Mouse (Mus musculus) midbrain, embryonic 13.5 days (tissue): ENCODE data around the gene Hoxb8. TPM values are rescaled to one million over a fixed set of nuclear protein-coding genes. Genes with fewer than 3 reads are reported as not detected.

ENCODE experiments used
- ATAC-seq: fragments of 200-750 bp; cut with Nextera tagmentation; 2 replicates; pipeline ENCODE4 v1.8.0; 2017; ENCODE audit warnings: mild to moderate bottlenecking, moderate TSS enrichment, moderate library complexity
- H3K27ac ChIP-seq: fragments of 300-500 bp; sonication (generic); 2 replicates; pipeline ENCODE4 v1.5.1; 2015; ENCODE audit warnings: inconsistent platforms, mild to moderate bottlenecking, moderate library complexity
- H3K27me3 ChIP-seq: fragments of 300-500 bp; sonication (generic); 2 replicates; pipeline ENCODE4 v1.6.1; 2015; ENCODE audit warnings: mild to moderate bottlenecking, inconsistent platforms
- H3K36me3 ChIP-seq: fragments of 300-500 bp; sonication (generic); 2 replicates; pipeline ENCODE4 v1.6.1; 2015; ENCODE audit warnings: mild to moderate bottlenecking, inconsistent platforms
- H3K4me1 ChIP-seq: fragments of 300-500 bp; sonication (generic); replicated peaks from 2 replicates; pipeline ENCODE4 v1.6.1; 2015; ENCODE audit warnings: inconsistent platforms
- H3K4me2 ChIP-seq: fragments of 300-500 bp; sonication (generic); replicated peaks from 2 replicates; pipeline ENCODE4 v1.6.1; 2015; ENCODE audit warnings: moderate library complexity, mild to moderate bottlenecking, inconsistent platforms
- H3K4me3 ChIP-seq: fragments of 300-500 bp; sonication (generic); replicated peaks from 2 replicates; pipeline ENCODE4 v1.5.1; 2015; ENCODE audit warnings: mild to moderate bottlenecking, inconsistent platforms
- H3K9ac ChIP-seq: fragments of 300-500 bp; sonication (generic); replicated peaks from 2 replicates; pipeline ENCODE4 v1.6.1; 2015; ENCODE audit warnings: mild to moderate bottlenecking, inconsistent platforms
- H3K9me3 ChIP-seq: fragments of 300-500 bp; sonication (generic); 2 replicates; pipeline ENCODE4 v1.6.1; 2016; ENCODE audit warnings: mild to moderate bottlenecking, inconsistent platforms
- WGBS: fragments of 180-500 bp; shearing (Covaris S2); methylation state at CpG from one replicate; pipeline ENCODE4 v1.1.7; 2015; 5-methylcytosine and 5-hydroxymethylcytosine counted together
- polyA plus RNA-seq: library from polyadenylated mRNA; unstranded; fragments of >200 nt; fragmentation: Nextera tagmentation; extraction: Ambion mirVana; gene quantifications from 2 replicates; pipeline ENCODE4 v1.2.1, GENCODE M21; 2015

Hoxb8 gene
- polyA plus RNA-seq, 1 experiment from 2014 or later, result not detected

DNA sequence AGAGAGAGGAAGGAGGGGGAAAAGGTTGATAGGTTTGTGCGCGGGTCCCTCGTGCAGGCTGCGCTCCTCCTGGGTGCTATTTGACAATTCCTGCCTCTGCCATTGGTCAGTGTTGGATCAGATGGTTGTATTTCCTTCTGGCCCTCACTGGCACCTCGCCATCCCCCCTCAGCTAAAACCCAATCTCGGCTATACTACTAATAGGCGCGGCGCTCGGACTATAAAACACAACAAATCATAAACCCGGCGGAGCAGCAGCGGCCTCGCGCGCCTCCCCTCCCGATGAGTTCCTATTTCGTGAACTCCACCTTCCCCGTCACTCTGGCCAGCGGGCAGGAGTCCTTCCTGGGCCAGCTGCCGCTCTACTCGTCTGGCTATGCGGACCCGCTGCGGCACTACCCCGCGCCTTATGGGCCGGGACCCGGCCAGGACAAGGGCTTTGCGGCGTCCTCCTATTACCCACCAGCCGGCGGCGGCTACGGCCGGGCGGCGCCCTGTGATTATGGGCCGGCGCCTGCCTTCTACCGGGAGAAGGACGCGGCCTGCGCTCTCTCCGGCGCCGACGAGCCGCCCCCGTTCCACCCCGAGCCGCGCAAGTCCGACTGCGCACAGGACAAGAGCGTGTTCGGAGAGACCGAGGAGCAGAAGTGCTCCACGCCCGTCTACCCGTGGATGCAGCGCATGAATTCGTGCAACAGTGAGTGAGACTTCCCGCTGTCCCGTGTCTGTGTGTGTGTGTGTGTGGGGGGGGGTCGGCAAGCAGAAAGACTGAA, 17.4 kb downstream of the Hoxb8 start:
- peaks cover 3% of the 10 kb centered on the region; the same call in 1 of the 2 replicates for H3K4me1 ChIP-seq
- no peak overlapping the region for H3K27ac ChIP-seq
- H3K4me3 ChIP-seq, result no peak overlapping the region
- H3K9me3 ChIP-seq, result no peaks in the 10 kb centered on the region
- no peak overlapping the region for H3K9ac ChIP-seq
- H3K36me3 ChIP-seq, result no peaks in the 10 kb centered on the region
- no peak for ATAC-seq
- H3K27me3 ChIP-seq, result peaks cover 100% of the 10 kb centered on the region
- no peak overlapping the region for H3K4me2 ChIP-seq
- WGBS, result under 1% methylated on average over 66 of the region's 66 CpGs

DNA sequence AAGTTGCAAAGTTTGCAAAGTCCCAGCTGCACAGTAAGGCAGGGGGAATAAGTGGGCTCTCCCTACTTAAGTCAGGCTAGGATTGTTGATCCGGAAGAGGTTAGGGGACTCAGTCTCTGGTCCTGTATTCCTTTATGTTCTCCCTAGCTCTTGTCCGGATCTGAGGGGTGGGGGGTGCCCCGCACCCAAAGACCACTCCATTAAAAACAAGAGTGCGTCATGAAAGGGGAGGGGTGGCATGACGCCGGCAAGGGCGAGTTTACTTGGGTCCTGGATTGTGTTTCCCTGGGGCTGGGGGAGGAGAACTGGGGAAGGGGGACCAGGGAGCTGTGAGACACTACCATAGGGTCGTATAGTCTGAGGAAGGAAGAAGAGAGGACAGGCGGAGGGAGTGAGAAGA, 18.1 kb downstream of the Hoxb8 start:
- Histone ChIP-seq H3K9ac (no peak overlapping the region), H3K9me3 (no peaks in the 10 kb centered on the region), H3K4me2 (no peak overlapping the region), H3K36me3 (no peaks in the 10 kb centered on the region), H3K27me3 (peaks cover 100% of the 10 kb centered on the region), H3K27ac (no peak overlapping the region), H3K4me1 (peaks cover 3% of the 10 kb centered on the region; the same call in 1 of the 2 replicates), H3K4me3 (no peak overlapping the region)
- no peak for ATAC-seq
- under 1% methylated on average over 9 of the region's 9 CpGs for WGBS

DNA sequence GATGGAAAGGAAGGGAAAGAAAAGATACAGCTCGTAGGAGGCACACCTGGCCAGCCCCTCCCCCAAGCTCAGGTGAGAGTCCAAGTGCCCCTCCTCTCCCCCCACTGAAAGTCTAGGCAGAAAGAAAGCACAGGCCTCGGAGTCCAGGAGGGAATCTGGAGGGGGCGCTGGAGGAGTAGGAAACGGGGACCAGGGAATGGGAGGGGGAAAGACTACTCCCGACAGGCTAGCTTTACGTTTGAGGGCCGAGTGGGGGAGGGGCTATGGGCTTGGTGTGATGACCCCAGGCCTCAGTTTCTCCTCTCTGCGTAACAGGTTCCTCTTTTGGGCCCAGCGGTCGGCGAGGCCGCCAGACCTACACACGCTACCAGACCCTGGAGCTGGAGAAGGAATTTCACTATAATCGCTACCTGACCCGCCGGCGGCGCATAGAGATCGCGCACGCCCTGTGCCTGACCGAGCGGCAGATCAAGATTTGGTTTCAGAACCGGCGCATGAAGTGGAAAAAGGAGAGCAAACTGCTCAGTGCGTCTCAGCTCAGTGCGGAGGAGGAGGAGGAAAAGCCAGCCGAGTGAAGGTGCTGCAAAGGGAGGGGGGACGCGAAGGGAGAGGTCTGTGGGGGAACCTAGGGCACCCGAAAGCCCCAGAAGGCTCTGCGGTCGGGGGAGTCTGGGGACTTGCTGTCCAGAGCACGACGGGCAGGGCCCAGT, 18.8 kb downstream of the Hoxb8 start:
- H3K27me3 ChIP-seq, result peaks cover 100% of the 10 kb centered on the region
- WGBS, result under 1% methylated on average over 35 of the region's 35 CpGs
- no peak overlapping the region for H3K4me3 ChIP-seq
- no peak for ATAC-seq
- no peaks in the 10 kb centered on the region for H3K36me3 ChIP-seq
- H3K4me2 ChIP-seq, result no peak overlapping the region
- no peaks in the 10 kb centered on the region for H3K9me3 ChIP-seq
- H3K9ac ChIP-seq, result no peak overlapping the region
- H3K4me1 ChIP-seq, result peaks cover 3% of the 10 kb centered on the region; the same call in 1 of the 2 replicates
- H3K27ac ChIP-seq, result no peak overlapping the region

DNA sequence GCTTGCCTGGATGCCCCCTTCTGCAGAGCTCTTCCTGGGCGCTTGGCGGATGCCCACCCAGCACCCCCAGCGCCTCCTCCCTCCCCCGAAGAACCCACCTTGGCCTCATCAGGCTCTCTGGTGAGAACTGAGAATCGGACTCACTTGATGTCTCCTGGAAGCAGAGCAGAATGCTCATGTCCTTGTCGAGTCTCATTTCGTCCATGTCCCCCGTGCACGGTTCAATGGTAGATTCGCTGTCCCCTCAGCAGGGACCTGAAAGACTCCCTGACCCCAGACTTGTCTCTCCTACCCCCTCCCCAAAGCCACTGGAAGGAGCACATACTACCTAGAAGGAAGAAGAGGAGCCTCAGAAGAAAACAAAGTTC, 19.3 kb downstream of the Hoxb8 start:
- H3K27ac ChIP-seq, result no peak overlapping the region
- H3K27me3 ChIP-seq, result peaks cover 100% of the 10 kb centered on the region
- H3K9me3 ChIP-seq, result no peaks in the 10 kb centered on the region
- no peak overlapping the region for H3K4me3 ChIP-seq
- no peak for ATAC-seq
- no peaks in the 10 kb centered on the region for H3K36me3 ChIP-seq
- peaks cover 3% of the 10 kb centered on the region; the same call in 1 of the 2 replicates for H3K4me1 ChIP-seq
- WGBS, result 3% methylated on average over 10 of the region's 10 CpGs
- no peak overlapping the region for H3K4me2 ChIP-seq
- no peak overlapping the region for H3K9ac ChIP-seq

DNA sequence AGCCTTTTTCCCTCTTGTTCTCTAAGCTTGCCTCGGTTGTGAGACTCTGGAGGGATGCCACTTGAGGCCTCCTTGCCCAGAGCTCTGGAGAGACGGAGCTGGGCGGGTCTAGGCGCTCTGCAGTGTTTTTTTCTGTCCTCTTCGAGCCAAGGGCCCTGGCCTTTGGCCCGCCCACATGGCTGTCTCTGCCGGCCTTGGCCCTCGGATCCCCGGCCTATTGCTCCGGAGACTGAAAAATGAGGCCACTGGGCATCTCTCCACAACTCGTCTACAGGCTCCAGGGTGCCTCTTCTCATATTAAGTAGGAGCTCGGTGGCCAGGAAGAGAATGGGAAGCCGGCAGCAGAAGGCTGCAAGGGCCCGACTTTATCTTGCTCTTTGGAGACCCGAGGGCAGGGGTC, 20.1 kb downstream of the Hoxb8 start:
- 1% methylated on average over 15 of the region's 15 CpGs for WGBS
- Histone ChIP-seq H3K27me3 (peaks cover 100% of the 10 kb centered on the region), H3K9ac (no peak overlapping the region), H3K4me2 (no peak overlapping the region), H3K27ac (no peak overlapping the region), H3K4me1 (peaks cover 3% of the 10 kb centered on the region; the same call in 1 of the 2 replicates), H3K36me3 (no peaks in the 10 kb centered on the region), H3K4me3 (no peak overlapping the region), H3K9me3 (no peaks in the 10 kb centered on the region)
- no peak for ATAC-seq

DNA sequence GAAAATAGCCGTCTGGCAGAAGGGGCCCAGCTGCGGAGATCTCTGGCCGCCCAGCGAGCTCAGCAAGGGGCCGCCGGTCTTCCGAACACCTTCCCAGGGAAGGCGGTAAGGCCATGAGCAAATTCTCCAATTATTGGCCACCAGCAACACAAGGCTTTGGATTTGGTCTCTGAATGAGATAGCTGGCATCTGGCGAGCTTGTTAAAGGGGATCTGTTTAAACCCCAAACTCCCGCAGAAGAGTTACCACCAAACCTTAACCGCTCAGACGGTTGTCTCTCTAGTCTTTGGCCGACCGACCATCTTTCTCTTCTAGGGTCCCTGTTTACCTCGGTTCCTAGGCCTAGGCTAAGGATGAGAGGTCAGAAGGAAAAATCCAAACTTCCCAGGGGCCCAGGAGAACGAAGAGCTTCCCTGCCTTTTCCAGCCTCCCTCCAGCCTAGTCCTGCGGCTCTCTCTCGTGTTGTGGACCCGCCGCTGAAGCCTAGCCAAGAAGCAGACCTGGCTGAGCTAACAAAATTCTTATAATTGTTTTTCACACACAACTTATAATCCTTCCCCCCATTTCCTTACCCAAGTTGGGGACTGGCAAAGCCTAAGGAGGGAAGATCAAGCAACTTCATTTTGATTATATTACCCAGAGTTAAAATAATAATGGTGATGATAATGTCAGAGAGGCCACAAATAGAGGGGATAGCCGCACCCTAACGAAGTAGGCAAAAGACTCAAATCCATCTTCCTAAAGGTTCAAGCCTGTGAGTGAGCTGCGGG, 20.9 kb downstream of the Hoxb8 start:
- no peaks in the 10 kb centered on the region for H3K36me3 ChIP-seq
- H3K4me3 ChIP-seq, result no peak overlapping the region
- H3K27me3 ChIP-seq, result peaks cover 100% of the 10 kb centered on the region
- WGBS, result 2% methylated on average over 23 of the region's 23 CpGs
- H3K4me1 ChIP-seq, result peaks cover 3% of the 10 kb centered on the region; the same call in 1 of the 2 replicates
- no peak overlapping the region for H3K4me2 ChIP-seq
- no peak overlapping the region for H3K27ac ChIP-seq
- H3K9ac ChIP-seq, result no peak overlapping the region
- ATAC-seq, result no peak
- no peaks in the 10 kb centered on the region for H3K9me3 ChIP-seq

DNA sequence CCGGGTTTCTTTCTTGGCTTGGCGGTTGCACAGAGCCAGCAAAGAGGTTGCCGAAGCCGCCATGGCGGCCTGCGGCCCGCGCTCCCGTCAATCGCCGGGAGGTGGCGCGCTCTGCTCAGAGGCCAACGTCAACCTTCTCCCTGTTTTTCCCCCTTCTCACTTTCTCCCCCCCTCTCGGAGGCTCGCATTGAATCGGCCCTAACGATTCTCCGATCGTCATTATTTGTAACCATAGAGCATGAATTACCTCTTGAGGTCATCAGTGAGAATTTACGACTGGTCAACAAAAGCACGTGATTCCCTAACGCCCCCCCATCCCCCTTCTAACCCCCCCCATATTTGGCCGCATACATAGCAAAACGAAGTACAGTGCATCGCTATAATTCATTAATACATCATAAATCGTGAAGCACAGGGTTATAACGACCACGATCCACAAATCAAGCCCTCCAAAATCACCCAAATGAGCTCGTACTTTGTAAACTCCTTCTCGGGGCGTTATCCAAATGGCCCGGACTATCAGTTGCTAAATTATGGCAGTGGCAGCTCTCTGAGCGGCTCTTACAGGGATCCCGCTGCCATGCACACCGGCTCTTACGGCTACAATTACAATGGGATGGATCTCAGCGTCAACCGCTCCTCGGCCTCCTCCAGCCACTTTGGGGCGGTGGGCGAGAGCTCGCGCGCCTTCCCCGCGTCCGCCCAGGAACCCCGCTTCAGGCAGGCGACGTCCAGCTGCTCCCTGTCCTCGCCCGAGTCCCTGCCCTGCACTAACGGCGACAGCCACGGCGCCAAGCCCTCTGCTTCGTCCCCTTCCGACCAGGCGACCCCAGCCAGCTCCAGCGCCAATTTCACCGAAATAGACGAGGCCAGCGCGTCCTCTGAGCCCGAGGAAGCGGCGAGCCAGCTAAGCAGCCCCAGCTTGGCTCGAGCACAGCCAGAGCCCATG, 21.7 kb downstream of the Hoxb8 start, which contains the start of gene Hoxb5:
Hoxb5 (plus strand) TSS at position 186 of the 949 bp plus-strand sequence.
- Histone ChIP-seq H3K9me3 (no peaks in the 10 kb centered on the region), H3K27ac (no peak within 1 kb of the TSS), H3K4me1 (peaks cover 3% of the 10 kb centered on the region; the same call in 1 of the 2 replicates), H3K36me3 (no peaks in the 10 kb centered on the region), H3K4me2 (no peak within 1 kb of the TSS), H3K27me3 (peaks cover 100% of the 10 kb centered on the region), H3K4me3 (no peak within 1 kb of the TSS), H3K9ac (no peak within 1 kb of the TSS)
- ATAC-seq, result no peak
- 1% methylated on average over 69 of the region's 69 CpGs for WGBS

DNA sequence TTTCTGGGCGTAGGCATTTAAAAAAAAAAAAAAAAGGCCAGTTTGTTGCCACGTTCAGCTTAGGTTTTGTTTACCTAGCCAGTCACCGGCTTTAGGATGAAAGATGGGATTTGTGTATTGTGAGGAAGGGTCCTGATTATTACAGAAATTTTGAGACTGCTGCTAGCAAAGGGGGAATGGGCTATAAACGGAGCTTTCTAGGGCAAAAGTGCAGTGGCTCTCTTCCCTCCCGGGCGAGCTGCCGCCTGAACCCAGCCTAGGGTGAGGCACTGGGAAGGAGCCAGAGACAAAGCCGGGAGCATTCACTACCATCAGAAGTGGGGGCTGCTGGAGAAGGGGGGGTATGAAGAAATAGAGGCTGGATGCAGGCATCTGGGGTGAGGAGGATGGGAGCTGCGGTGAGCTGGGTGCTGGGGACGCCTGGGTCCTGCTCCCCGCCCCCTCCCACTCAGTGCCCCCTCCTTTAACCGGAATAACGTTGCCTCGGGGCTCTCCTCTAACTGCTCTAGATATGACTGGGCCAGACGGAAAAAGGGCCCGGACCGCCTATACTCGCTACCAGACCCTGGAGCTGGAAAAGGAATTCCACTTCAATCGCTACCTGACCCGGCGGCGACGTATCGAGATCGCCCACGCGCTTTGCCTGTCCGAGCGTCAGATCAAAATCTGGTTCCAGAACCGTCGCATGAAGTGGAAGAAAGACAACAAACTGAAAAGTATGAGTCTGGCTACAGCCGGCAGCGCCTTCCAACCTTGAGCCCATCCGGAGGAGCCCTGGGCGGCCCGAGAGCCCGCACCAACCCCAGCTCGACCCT, 22.9 kb downstream of the Hoxb8 start:
- Histone ChIP-seq H3K27ac (no peak overlapping the region), H3K4me3 (no peak overlapping the region), H3K4me1 (no peaks in the 10 kb centered on the region; the same call in 1 of the 2 replicates), H3K4me2 (no peak overlapping the region), H3K9me3 (no peaks in the 10 kb centered on the region), H3K9ac (no peak overlapping the region), H3K36me3 (no peaks in the 10 kb centered on the region), H3K27me3 (peaks cover 100% of the 10 kb centered on the region)
- 2% methylated on average over 38 of the region's 38 CpGs for WGBS
- no peak for ATAC-seq

DNA sequence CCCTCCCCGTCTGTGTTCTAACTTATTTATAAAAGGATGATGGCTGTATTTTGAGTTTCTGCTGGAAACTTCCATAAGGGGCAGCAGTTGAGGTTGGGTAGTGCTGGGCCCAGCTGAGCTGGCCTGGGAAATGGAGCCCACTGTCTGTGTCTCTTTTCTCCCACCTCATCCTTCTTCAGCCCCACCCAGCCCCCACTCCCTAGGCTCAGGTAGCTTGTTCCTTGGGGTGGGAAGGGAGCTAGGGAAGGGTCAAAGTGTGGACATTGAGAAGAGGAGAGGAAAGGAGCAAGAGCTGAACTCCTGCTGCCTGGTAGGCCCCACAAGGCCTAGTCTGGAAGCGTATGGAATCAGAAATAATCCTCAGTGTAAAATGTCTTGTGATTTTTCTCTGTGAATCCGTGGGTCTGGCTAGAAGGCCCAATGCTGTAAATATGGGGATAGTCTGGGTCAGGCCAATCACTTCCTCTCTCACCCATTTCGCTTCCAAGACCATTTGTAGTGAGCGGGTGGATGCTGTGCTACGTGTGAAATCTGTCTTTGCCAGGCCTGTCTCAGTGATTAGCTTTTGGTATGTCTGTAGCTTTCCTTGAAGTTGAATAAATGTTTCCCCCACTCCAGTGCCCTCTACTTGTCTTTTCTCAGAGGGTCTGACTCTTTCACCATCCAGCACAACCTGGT, 23.9 kb downstream of the Hoxb8 start:
- no peak for ATAC-seq
- no peak overlapping the region for H3K9ac ChIP-seq
- no peak overlapping the region for H3K27ac ChIP-seq
- no peaks in the 10 kb centered on the region for H3K9me3 ChIP-seq
- WGBS, result 22% methylated on average over 6 of the region's 6 CpGs
- no peak overlapping the region for H3K4me3 ChIP-seq
- peaks cover 100% of the 10 kb centered on the region for H3K27me3 ChIP-seq
- H3K4me1 ChIP-seq, result no peaks in the 10 kb centered on the region; the same call in 1 of the 2 replicates
- H3K4me2 ChIP-seq, result no peak overlapping the region
- H3K36me3 ChIP-seq, result no peaks in the 10 kb centered on the region

DNA sequence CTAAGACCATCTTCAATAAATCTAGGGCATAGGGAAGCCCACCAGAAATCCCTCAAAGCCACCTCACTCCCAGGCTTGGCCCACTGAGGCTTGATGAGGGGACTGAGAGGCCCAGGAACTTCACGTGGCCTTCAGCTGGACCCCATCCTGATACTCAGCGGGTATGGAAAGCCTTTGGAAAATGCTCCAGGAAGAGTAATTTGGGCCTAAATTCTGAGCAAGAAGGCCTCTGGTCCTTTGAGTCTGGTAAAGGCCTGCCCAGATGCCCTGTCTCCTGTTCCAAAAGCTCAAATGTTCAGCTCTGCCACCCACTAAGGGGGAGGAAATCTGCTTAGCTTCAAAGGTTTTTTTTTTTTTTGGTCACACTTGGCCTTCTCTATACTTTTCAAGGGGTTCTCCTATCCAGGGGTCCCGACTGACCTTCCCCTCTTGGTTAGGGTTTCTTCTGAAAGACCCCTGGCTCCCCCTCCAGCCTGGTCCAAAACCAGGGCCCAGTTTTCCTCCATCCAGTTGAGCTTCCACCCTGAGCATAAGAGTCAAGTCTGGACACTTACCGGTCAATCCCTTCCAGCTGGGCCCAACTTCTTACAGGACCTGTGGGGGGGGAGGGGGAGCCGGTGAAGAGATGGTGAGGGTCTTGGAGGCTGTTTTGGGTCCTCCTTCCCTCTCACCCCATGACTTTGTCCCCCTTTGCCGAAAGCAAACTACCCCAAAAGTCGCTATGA, 24.6 kb downstream of the Hoxb8 start:
- 8% methylated on average over 7 of the region's 7 CpGs for WGBS
- ATAC-seq, result no peak

More for the DNA sequence above, 24.6 kb downstream of the Hoxb8 start:
- H3K9me3 ChIP-seq, result no peaks in the 10 kb centered on the region
- H3K4me3 ChIP-seq, result no peak overlapping the region
- no peak overlapping the region for H3K27ac ChIP-seq
- no peak overlapping the region for H3K4me2 ChIP-seq
- H3K4me1 ChIP-seq, result no peaks in the 10 kb centered on the region; the same call in 1 of the 2 replicates
- no peaks in the 10 kb centered on the region for H3K36me3 ChIP-seq
- H3K27me3 ChIP-seq, result peaks cover 100% of the 10 kb centered on the region
- H3K9ac ChIP-seq, result no peak overlapping the region
